Mouse (Mus musculus) liver (tissue): ENCODE data around the gene Pcbp1.

Source experiments
- DNase-seq: peaks from one replicate; pipeline ENCODE4 v3.0.0-alpha.2; 2020; ENCODE audit warnings: mixed read lengths

The Pcbp1 gene

DNA sequence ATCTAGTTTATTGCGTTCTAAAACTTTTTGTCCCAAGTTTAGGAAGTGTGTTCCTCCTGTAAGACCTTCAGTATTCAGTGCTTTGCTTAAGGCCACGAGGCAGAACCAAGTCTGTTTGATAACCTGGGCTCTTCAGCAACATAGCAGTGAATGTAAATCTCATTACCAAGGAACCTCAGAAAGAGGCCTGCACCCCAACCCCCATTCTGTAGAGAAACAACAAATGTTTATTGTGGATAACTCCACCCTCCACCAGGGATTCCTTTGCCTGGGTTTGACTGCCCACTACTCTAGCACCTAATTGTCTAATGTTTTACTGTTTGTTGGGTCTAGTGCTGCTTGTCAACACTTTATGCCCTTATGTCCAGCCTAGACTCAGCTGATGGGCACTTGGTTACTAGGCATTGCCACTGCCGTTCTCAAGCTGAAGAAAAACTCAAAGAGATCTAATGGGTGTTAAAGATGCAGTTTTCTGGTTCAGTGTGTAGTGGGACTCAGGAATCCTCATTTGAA lies 2.8 kb downstream of the Pcbp1 start:
- DNase-seq: no peak

DNA sequence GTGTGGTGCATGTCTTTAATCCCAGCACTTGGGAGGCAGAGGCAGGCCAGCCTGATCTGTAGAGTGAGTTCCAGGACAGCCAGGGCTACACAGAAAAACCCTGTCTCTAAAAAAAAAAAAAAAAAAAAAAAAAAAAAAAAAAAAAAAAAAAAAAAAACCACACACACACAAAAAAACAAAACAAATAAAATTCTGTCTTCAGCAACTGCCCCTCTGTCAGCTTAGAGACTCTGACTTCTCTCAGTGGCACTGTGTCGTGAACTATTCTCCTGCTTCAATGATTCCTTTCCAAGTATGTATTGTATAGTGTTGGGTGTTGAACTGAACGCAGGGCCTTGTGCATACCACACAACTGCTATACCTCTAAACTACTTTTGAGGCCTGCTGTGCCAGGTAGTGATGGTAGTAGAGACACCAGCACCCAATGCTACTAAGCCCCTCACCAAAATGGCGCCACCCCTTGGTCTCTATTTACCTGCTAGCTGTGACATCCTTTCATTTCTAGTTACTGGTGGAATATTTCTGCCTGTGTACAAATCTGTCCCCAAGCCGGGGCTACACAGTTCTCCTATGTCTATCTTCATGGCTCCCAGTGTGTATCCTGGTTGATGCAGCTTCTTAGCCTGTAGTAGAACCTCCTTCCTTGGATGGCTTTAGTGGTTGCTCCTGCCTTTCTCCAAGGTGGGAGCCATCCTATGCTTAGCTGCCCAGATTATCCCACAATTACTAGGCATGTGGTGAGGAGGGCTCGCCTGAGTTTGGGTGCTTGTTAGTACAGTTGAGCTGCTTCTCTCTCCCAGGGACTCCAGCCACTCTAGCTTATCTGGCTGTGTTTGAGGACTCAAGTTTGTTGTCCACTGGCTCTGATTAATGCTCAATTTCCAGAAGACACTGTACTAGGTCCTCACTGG lies 3.9 kb downstream of the Pcbp1 start:
- DNase-seq: no peak

DNA sequence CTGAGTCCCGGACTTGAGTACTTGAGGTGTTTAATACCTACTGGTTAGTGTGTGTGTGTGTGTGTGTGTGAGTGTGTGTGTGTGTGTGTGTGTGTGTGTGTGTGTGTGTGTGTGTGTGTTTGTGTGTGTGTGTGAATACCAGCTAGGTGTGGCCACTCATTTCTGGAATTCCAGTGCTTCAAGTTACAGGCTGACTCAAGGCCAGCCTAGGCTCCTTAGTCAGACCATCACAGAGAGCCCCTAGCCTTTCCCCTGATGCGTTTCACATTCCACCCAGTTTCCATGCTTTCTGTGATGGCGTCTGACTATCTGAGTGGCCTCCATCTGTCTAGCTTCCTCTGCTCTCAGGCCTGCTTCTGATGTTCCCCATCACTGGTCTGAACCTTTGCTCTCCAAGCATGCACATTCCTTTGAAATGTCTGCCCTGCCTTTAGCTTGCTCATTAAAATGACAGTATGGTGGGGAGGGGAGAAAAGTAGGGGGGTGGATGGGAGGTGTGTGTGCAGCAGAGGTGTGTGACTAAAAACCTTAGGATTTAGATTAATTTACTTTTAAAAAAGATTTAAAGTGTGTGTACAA lies 6.3 kb downstream of the Pcbp1 start:
- no peak for DNase-seq

DNA sequence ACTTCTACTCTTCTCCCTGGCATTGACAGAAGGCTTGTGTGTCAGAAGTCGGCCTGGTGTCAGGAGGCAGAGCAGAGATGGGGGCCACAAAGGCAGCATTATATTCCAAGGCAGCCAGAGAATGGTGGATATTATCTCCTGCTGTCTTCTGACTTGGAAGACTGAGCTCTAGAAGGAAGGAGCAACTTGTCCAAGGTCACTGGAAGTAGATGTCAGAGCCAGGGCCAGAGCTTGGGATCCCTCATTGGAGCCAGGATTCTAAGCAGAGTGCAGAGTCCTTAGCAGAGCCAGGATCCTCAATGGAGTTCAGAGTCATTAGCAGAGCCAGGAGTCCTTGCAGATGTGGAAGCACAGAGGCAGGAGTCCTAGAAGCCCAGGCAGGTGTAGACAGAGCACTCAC lies 10.1 kb downstream of the Pcbp1 start:
- DNase-seq: no peak

DNA sequence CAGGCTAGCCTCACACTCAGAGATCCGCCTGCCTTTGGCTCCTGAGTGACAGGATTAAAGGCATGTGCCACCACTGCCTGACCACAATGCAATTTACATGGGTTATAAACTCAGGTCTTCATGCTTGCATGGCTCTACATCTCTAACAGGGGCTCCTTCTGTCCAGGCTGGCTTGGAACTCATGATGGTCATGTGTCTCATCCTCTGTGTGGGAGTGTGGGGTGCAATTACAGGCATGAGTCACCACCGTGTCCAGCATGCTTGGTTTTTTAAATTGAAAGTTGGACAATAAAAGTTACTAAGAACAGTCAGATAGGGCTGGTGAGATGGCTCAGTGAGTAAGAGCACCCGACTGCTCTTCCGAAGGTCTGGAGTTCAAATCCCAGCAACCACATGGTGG lies 12.8 kb downstream of the Pcbp1 start:
- no peak for DNase-seq

DNA sequence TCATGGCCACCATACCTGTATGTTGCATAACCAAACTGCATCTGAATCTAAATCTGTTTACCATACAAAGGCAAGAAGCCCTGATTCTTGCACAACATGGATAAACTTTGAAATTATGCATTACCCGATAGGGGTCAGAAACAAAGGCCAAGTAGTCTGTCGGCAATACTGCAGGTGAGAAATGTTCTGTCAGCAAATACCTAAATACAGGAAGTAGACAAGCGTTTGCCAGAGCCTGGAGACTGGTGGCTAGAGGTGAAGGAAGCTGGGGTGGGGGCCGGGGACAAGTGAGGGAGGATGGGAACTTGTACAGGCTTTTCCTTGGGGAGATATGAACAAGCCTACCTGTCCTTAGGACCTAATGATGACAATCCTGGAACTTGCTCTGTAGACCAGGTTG lies 15.1 kb downstream of the Pcbp1 start:
- no peak for DNase-seq

DNA sequence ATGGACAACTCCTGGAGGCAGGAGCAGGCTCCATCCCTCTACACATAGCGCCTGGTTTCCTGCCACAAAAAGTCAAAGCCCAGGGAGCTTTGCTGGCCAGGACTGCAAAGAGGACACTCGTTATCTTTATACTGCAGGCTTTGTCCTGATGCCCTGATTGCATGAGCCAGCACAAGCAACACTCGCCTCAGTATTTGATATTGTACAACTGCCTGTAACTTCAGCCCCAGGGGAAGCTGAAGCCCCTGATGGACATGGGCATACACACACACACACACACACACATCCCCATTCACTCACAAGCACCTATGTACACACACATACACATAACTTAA lies 16.3 kb downstream of the Pcbp1 start:
- peak; percentile 44 for DNase-seq

DNA sequence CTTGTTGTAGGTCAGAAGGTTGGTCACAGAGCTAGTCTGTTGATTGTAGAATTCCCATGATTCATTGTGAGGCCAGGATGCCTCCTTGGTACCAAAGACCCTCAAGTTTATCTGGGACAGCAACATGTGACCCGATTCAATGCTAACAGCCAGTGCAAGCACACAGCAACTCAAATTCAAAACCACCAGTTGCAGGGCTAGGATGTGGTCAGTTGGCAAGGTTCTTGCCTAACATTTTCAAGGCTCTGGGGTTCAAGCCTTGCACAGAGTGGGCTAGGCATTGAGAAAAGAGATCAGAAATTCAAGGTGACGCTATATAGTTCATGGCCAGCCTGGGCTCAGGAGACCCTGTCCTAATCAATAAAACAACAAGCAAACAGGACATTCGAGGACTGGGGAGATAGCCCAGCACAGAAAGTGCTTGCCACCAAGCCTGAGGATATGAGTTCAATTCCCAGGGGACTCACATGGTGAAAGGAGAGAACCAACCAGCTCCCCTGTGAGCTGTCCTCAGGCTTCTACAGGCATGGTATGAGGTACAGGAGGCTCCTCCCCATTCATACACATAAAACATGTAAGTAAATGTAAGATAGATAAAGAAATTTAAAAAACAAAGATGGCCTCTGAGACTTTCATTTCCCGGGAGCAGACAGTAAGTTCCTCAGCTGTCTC lies 16.8 kb downstream of the Pcbp1 start:
- DNase-seq: no peak

DNA sequence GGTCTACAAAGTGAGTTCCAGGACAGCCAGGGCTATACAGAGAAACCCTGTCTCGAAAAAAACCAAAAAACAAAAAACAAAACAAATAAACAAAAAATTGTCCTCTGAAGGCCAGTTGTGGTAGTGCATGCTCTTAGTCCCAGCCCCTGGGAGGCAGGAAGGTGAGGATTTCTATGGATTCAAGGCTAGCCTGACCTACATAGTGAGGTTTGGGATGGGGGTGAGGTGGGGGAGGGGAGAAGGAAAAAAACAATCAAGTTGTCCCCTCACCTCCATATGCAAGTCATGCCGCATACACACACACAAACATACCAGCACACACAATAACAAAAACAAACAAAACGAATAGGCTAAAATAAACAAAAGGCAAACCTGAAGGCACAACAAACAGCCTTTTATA lies 17.4 kb downstream of the Pcbp1 start:
- DNase-seq: no peak

DNA sequence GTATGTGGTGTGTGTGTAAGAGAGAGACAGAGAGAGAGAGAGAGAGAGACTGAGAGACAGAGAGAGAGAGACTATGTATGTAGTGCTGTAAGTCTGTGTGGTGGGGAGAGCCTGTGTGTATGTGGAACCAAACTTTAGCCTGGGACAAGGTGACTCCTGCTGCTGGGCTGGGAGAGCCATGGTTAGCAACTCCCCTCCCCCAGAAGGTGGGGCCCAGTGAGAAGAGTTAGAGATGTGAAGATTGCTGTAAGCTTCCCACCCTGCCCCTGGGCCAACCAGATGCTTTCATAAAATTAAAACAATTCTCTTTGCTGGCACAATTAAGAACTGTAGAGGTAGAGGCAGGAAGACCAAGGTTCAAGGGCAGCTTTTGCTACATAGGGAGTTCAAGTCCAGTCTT lies 19.0 kb downstream of the Pcbp1 start:
- no peak for DNase-seq

DNA sequence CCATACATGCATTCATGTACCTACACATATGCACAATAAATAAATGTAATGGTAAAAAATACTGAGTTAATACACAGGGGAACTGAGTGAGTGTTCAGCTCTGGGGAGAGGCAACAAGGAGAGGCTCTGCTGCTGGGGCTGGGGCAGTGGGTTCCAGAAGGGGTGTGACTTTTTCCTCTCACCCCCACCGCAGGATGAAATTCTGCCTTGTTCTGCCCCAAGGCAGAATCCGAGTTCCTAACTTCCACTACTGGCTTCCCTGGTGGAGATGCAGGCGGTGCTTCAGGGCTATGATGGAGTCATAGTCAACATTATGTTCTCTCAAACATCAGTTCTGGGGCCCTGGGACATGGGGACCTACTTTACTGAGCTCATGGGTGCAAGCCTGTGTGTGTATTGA lies 19.8 kb downstream of the Pcbp1 start:
- DNase-seq: no peak

DNA sequence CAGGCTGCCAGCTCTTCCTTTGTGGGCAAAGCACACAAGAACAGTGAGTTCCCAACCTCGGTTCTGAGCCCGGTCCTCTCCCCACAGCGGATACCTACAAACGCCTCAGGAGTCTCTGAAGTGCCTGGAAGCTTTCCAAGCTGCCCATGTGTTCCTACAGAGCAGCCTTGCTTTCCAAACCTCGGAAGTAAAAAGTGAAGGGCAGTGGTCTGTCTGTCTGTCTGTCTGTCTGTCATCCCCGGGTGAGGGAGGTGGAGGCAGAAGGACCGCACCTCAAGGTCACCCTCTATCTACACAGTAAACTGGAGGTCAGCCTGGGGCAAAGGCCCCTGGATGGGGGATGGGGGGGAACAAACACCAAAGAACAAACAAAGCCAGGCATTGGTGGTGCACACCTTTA lies 20.4 kb downstream of the Pcbp1 start:
- no peak for DNase-seq

DNA sequence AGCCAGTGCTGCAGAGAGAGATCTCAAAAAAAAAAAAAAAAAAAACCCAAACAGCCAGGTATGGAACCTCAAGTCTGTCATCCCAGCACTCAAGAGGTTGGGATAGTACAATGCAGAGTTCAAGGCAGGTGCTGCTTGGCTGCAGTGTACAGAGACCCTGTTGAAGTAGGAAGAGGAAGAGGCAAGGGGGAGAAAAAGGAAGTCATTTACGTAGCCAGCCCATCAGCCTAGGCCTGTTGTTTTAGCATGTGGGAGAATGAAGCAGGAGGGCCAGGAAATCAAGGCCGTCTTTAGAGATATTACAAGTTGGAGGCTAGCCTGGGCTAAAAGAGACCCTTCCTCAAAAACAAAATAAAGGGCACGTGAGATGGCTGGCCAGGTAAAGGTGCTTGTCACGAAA lies 22.6 kb downstream of the Pcbp1 start:
- no peak for DNase-seq

DNA sequence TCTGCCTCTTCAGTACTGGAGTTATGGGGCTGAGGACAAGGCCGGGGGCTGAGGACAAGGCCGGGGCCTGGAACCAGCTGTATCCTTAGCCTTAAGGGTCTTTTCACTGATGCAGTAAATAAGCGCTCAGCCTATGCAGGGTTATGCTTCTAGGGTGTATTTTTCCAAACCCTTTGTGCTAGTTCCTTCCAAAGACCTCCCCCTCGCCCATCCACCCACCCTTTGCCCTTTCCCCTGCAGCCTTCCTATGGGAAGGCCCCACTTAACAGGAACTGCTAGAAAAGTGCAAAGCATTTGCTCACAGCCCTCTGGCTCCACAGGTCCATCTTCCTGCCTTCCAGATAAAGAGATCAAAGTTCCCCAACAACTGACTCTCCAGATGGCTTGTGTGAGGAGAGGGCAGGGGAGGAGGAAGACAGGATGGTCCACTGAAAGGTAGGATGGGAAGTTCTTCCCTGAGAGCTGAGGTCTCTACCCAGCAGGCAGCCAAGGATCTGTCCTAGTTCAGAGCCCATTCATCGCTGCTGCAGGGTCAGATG lies 26.5 kb downstream of the Pcbp1 start:
- no peak for DNase-seq

DNA sequence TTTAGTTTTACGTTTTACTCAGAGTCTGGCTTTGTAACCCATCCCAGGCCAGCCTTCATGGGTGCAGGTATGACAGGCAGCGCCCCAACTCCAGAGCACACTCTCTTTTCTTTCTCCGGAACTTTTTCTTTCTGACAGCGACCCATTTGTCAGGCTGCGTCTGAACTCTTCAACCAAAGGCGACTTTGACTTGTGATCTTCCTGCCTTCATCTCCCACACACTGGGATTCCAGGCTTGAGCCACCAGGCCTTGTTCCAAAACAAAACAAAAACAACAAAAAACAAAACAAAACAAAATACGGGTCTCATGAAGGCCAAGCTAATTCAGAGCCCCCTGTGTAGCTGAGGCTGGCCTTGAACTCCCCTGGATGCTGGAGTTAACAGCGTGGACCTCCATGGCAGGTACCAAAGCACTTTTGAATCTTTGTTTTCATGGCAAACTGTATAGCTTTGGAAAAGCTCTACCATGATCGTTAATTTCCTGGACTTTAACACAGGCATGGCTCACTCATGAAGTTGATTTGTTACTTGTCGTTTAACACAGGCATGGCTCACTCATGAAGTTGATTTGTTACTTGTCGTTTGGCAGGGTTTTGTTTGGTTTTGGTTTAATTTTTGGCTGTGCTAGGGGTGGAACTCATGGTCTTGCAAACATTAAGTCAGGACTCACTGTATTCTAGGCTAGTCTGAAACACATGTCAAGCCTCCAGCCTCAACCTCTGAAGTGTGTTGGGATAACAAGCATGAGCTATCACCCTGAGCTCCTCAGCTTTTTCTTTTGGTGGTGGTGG lies 28.0 kb downstream of the Pcbp1 start:
- DNase-seq: no peak

DNA sequence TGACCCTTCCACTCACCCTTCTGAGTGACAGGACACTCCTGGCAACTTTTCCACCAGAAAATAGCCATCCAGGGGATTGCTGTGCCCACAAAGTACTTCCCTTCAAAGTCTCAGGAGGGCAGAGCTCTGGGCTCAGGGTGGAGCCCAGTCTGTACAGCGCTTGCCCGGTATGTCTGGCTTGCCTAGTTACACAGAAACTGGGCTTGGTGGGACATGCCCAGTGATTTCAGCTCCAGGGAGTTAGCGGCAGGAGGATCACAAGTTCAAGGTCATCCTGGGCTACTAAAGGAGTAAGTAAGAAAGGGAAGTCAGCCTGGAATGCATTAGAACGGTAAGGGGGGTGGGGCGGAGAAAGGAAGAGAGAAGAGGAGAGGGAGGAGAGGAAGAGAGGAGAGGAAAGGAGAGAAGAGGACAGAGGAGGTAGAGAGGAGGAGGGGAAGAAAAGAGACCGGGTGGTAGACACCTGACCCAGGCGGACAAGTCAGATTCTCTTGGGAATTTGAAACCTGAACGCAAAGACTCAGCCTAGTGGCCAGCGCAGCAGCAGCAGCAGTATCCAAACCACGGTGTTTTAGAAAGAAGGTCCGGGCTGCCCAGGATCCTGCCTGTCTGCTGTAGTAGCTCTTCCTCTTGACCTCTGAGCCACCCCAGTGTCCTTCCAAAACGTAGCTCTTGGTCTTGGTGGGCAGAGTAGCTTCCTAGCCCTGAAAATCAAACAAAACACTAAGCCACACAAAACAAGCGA lies 28.9 kb downstream of the Pcbp1 start:
- DNase-seq: peak; percentile 30

DNA sequence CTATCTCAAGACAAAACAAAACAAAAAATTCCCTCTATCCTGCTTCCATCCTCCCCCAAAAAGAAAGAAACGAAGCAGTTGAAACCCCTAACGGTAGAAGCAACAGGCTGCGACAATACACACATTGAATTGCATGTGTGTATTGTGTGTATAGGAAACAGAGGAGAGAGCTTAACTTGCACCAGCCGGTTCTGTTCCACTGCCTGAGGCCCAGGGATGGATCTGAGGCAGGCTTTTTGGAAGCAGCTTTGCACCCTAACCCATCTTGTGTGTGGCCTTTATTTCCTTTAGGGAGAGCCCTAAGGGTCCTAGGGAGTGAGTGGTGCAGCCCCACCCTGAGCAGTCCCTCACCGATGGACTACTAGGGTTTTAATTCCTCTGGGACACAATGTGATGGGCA lies 29.5 kb downstream of the Pcbp1 start:
- no peak for DNase-seq

DNA sequence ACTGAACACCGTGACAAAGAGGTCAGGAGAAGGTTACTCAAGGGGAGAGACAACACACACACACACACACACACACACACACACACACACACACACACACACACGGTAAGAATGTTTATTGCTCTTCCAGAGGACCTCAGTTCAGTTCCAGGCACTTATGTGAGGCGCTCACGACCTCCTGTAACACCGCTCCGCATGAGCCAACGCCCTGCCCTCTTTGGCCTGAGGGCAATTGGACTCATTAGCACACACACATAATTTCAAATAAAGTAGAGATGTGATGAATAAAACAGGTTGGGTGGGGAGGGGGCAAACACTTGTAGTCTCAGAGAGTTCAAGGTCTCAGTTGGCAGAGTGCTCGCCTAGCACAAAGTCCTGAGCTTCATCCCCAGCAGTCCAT lies 30.0 kb downstream of the Pcbp1 start:
- DNase-seq: no peak

DNA sequence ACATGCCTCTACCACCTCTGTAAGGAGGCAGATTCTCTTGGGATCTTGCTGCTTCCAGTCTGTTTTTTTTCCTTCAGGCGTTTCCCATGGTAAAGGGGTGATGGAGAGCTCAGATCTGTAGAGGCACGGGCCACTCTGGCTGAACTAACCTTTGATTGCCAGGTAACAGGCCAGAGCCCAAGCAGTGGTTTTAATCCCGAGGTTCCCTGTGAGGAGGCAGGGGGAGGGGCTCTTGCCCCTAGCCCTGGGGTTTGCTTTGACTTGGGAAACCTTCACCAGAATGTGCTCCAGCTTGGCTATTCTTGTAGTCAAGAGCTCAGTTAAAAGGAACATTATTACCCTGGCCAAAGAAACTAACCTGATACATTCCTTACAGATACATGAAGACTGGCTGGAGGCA lies 30.5 kb downstream of the Pcbp1 start:
- no peak for DNase-seq

DNA sequence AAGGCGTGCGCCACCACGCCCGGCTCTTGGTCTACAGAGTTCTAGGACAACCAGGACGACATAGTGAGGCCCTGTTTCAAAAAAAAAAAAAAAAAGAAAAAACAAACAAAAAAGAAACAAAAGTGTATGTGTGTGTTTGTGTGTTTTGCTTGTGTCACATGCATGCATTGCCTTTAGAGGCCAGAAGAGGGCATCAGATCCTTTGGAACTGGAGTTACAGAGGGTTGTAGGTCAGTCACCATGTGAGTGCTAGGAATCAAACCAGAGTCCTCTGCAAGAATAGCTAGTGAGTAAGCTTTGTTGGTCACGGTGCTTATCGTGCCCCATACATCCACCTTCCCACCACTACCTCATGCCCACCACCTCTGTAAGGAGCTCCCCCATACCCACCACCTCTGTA lies 31.4 kb downstream of the Pcbp1 start:
- DNase-seq: no peak

DNA sequence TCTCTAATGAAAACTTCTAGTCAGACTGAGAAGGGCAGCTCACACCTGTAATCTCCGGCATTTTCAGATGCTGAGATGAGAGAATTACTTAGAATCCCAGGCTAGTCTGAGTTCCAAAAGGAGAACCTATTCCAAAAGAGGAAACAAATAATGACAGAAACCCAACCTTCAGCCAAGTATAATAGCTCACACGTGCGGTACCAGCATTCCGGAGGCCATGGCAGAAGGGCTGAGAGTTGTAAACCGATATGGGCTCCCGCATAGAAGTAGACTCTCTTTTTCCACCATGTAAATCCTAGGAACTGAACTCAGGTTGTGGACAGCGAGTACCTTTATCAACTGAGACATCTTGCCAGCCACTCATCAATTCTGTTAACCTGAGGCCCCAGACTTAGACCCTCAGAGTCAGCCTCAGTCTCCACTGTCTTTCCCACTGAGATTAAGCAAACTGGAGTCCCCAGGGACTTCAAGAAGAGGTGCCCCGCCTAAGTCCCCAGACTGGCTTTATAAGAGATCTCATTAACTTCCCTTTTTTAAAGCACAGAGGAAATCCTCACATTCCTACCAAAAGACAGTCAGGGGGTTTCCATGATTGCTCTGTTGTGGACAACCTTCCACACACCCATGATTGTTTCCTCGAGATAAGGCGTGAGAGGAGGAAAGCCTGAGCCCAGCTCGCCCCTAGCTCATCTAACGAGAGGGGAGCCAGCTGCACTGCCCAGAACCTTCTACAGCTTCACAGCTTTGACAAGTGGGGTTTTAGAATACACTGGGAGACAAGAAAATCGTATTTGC lies 32.5 kb downstream of the Pcbp1 start:
- no peak for DNase-seq
